Mouse (Mus musculus): ENCODE measurements around the gene Gm4792.

DNA sequence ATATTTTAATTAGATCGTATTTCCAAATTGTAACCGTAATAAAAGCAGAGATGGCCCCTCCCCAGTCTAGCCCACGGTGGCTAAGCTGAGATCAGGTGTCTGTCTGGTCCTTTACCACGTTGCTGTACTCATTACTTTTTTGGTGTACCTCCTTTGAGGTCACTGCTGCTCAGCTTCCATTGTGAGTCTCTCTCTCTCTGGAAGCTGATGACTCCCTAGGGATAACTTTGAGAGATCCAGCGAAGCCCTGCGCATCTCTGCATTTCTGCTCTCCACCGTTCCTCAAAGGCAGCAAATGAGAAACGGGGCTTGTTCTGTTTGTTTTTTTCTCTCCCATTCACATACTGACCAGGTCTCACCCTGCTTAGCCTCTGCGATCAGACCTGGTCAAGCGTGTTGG is 36.5 kb upstream of the Gm4792 start:
- TF ChIP-seq POLR2A (IDR thresholded peaks at IDR 0.05; ENCODE audit: low read depth, low read length) = no peak
- no peak for TF ChIP-seq CTCF (IDR thresholded peaks at IDR 0.05; ENCODE audit: extremely low read depth, insufficient read depth, insufficient read length, insufficient replicate concordance)
